Mouse (Mus musculus): ENCODE measurements around the gene Cyp2d22.

DNA sequence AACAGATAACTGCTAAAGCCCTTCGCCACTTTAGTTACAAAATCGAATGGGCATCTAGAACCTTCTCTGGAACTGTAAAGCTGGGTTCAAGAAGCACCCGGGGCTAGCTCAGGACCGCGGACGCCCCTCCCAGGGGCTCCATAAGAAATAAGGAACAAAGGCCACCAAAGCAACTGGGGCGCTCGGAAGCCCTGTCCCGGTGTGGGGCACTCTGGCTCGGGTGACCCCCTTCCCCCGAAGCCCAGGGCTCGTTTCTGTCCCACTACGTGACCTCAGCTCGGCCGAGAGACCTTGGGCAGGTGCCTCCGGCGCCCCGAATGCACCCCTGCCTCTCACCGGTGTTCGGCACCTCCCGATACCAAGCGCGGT is 26.3 kb downstream of the Cyp2d22 start:
- TF ChIP-seq GATA1 (IDR thresholded peaks at IDR 0.05; ENCODE audit: low read length) (no peak), TAL1 (IDR thresholded peaks at IDR 0.05; ENCODE audit: low read length) (no peak)

Measured in erythroblast, embryonic 14.5 days (primary cell).